Mouse (Mus musculus) small intestine, adult 2 months (tissue): Measurements from ENCODE around the gene Spout1. TPM values are rescaled to one million over a fixed set of nuclear protein-coding genes. Genes with fewer than 3 reads are reported as not detected.

Experiments
- H3K27ac ChIP-seq: fragments of 200-500 bp; 2 replicates; pipeline ENCODE4 v1.5.1; 2012; ENCODE audit warnings: low read depth, low read length, control low read depth, inconsistent platforms; ENCODE audit not compliant: insufficient read depth
- H3K27me3 ChIP-seq: fragments of 200-500 bp; 2 replicates; pipeline ENCODE4 v1.6.1; 2012; ENCODE audit warnings: mild to moderate bottlenecking, moderate library complexity, low read length, inconsistent platforms; ENCODE audit not compliant: control insufficient read depth, insufficient read depth
- H3K36me3 ChIP-seq: fragments of 200-500 bp; 2 replicates; pipeline ENCODE4 v1.6.1; 2012; ENCODE audit warnings: mild to moderate bottlenecking, low read length, control low read depth, inconsistent platforms; ENCODE audit not compliant: control insufficient read depth, insufficient read depth
- H3K4me1 ChIP-seq: fragments of 200-500 bp; 2 replicates; pipeline ENCODE4 v1.6.1; 2012; ENCODE audit warnings: low read length, inconsistent platforms, mixed read lengths; ENCODE audit not compliant: control insufficient read depth, insufficient read depth, insufficient read length
- H3K4me3 ChIP-seq: fragments of 200-500 bp; 2 replicates; pipeline ENCODE4 v1.5.1; 2012; ENCODE audit warnings: low read depth, mild to moderate bottlenecking, control low read depth, inconsistent platforms, low read length, moderate library complexity
- CTCF ChIP-seq: fragments of 200-500 bp; IDR thresholded peaks from 2 replicates; pipeline ENCODE4 v1.5.1; 2012; ENCODE audit warnings: low read depth, mild to moderate bottlenecking, control low read depth, inconsistent platforms, low read length, moderate library complexity, mixed read lengths; ENCODE audit not compliant: insufficient replicate concordance, insufficient read length; ENCODE audit errors: extremely low read depth
- POLR2A ChIP-seq: fragments of 200-500 bp; IDR thresholded peaks from 2 replicates; pipeline ENCODE4 v1.6.1; 2012; ENCODE audit warnings: low read depth, mild to moderate bottlenecking, control low read depth, inconsistent platforms, low read length, moderate library complexity
- WGBS: fragments of 180-500 bp; shearing (Covaris S2); methylation state at CpG from one replicate; pipeline ENCODE4 v1.1.7; 2018; 5-methylcytosine and 5-hydroxymethylcytosine counted together
- polyA plus RNA-seq: library from polyadenylated mRNA; depleted of rRNA; stranded (reverse); fragments of >200 nt; gene quantifications from 2 replicates; pipeline ENCODE4 v1.2.3, GENCODE M21; 2012; rRNA removed

Spout1 gene
- polyA plus RNA-seq, 1 experiment, result 16.8 TPM

- Histone ChIP-seq H3K27me3 (no peaks in the 10 kb centered on the region), H3K4me1 (peaks cover 8% of the 10 kb centered on the region; the same call in 1 of the 2 replicates), H3K27ac (no peak overlapping the region), H3K4me3 (no peak overlapping the region), H3K36me3 (no peaks in the 10 kb centered on the region)
- 30% methylated on average over 2 of the region's 2 CpGs for WGBS
- peak; percentile 22; the same call in 1 of the 2 replicates for TF ChIP-seq CTCF
- no peak for TF ChIP-seq POLR2A
These were observed 49.5 kb downstream of the Spout1 start for GRCm38 (mm10) chr2:30128789-30129188.

GRCm38 (mm10) chr2:30124472-30125274, 53.6 kb downstream of the Spout1 start, which contains the start of gene Zer1:
Zer1 (minus strand) TSS chr2:30124585.
- Histone ChIP-seq H3K27ac (peak within 1 kb of the TSS; percentile 85), H3K36me3 (no peaks in the 10 kb centered on the region), H3K27me3 (no peaks in the 10 kb centered on the region), H3K4me1 (peaks cover 5% of the 10 kb centered on the region; the same call in 1 of the 2 replicates), H3K4me3 (peak within 1 kb of the TSS; percentile 76)
- TF ChIP-seq POLR2A (peak; percentile 73), CTCF (no peak)
- 5% methylated on average over 31 of the region's 31 CpGs for WGBS

GRCm38 (mm10) chr2:30123729-30124471, 54.4 kb downstream of the Spout1 start:
- H3K27me3 ChIP-seq, result no peaks in the 10 kb centered on the region
- H3K36me3 ChIP-seq, result no peaks in the 10 kb centered on the region
- H3K4me1 ChIP-seq, result peaks cover 5% of the 10 kb centered on the region; the same call in 1 of the 2 replicates
- peak overlapping the region; percentile 76 for H3K4me3 ChIP-seq
- WGBS, result 1% methylated on average over 40 of the region's 44 CpGs
- H3K27ac ChIP-seq, result peak overlapping the region; percentile 53
- TF ChIP-seq POLR2A, result no peak
- TF ChIP-seq CTCF, result no peak

Other genes with a start within 250 kb of the Spout1 start
- 4.4 and 7.4 TPM in 2 replicates for gene Gle1, start 243.0 kb downstream of the Spout1 start, polyA plus RNA-seq
- 101 and 221 TPM in 2 replicates for gene Sptan1, start 212.9 kb downstream of the Spout1 start, polyA plus RNA-seq
- 7.5 and 8.3 TPM in 2 replicates for gene Wdr34, start 129.6 kb downstream of the Spout1 start, polyA plus RNA-seq
- 19.2 and 40.4 TPM in 2 replicates for gene Set, start 121.1 kb downstream of the Spout1 start, polyA plus RNA-seq
- 4.9 and 7.8 TPM in 2 replicates for gene Pkn3, start 100.8 kb downstream of the Spout1 start, polyA plus RNA-seq
- gene Zdhhc12, start 84.8 kb downstream of the Spout1 start, polyA plus RNA-seq, result 81.4 and 175 TPM in 2 replicates
- gene Zer1, start 53.9 kb downstream of the Spout1 start, polyA plus RNA-seq, result 21.1 and 39.1 TPM in 2 replicates
- gene Tbc1d13, start 44.7 kb downstream of the Spout1 start, polyA plus RNA-seq, result 48.5 and 85.7 TPM in 2 replicates
- 109 and 147 TPM in 2 replicates for gene Endog, start 7.0 kb downstream of the Spout1 start, polyA plus RNA-seq
- gene Kyat1, start 27.4 kb upstream of the Spout1 start, polyA plus RNA-seq, result 14.9 and 77.0 TPM in 2 replicates
- 17.9 and 27.4 TPM in 2 replicates for gene Lrrc8a, start 59.3 kb upstream of the Spout1 start, polyA plus RNA-seq
- gene Gm28035, start 62.1 kb upstream of the Spout1 start, polyA plus RNA-seq, result 3.1 and 6.1 TPM in 2 replicates
- 2.4 and 3.8 TPM in 2 replicates for gene Phyhd1, start 87.7 kb upstream of the Spout1 start, polyA plus RNA-seq
- gene Gm28038, start 102.6 kb upstream of the Spout1 start, polyA plus RNA-seq, result not detected in 2 replicates
- 14.1 and 14.8 TPM in 2 replicates for gene Dolk, start 107.9 kb upstream of the Spout1 start, polyA plus RNA-seq
- 12.7 and 21.4 TPM in 2 replicates for gene Nup188, start 107.9 kb upstream of the Spout1 start, polyA plus RNA-seq
- 112 and 158 TPM in 2 replicates for gene Sh3glb2, start 180.9 kb upstream of the Spout1 start, polyA plus RNA-seq
- 28.7 and 33.4 TPM in 2 replicates for gene Miga2, start 185.8 kb upstream of the Spout1 start, polyA plus RNA-seq
- 62.0 and 199 TPM in 2 replicates for gene Dolpp1, start 213.8 kb upstream of the Spout1 start, polyA plus RNA-seq
- 77.8 and 176 TPM in 2 replicates for gene Crat, start 237.4 kb upstream of the Spout1 start, polyA plus RNA-seq
- 55.4 and 102 TPM in 2 replicates for gene Ptpa, start 237.6 kb upstream of the Spout1 start, polyA plus RNA-seq